Mouse (Mus musculus) ES-E14 (cell line): Measurements from ENCODE around the gene Lamc3.

Experiments
- CHD2 ChIP-seq: IDR thresholded peaks from 2 replicates; pipeline ENCODE4 v1.6.1; 2014; ENCODE audit warnings: mild to moderate bottlenecking, low read depth, low read length, inconsistent platforms
- HCFC1 ChIP-seq: IDR thresholded peaks from 2 replicates; pipeline ENCODE4 v1.6.1; 2012; ENCODE audit warnings: low read length, inconsistent platforms, borderline replicate concordance; ENCODE audit not compliant: insufficient read depth
- MAFK ChIP-seq: IDR thresholded peaks from 2 replicates; pipeline ENCODE4 v1.6.1; 2014; ENCODE audit warnings: mild to moderate bottlenecking, low read depth, low read length, inconsistent platforms; ENCODE audit not compliant: insufficient read depth
- ZC3H11A ChIP-seq: IDR thresholded peaks from 2 replicates; pipeline ENCODE4 v1.6.1; 2012; ENCODE audit warnings: low read depth, mild to moderate bottlenecking, inconsistent platforms, low read length, borderline replicate concordance

DNA sequence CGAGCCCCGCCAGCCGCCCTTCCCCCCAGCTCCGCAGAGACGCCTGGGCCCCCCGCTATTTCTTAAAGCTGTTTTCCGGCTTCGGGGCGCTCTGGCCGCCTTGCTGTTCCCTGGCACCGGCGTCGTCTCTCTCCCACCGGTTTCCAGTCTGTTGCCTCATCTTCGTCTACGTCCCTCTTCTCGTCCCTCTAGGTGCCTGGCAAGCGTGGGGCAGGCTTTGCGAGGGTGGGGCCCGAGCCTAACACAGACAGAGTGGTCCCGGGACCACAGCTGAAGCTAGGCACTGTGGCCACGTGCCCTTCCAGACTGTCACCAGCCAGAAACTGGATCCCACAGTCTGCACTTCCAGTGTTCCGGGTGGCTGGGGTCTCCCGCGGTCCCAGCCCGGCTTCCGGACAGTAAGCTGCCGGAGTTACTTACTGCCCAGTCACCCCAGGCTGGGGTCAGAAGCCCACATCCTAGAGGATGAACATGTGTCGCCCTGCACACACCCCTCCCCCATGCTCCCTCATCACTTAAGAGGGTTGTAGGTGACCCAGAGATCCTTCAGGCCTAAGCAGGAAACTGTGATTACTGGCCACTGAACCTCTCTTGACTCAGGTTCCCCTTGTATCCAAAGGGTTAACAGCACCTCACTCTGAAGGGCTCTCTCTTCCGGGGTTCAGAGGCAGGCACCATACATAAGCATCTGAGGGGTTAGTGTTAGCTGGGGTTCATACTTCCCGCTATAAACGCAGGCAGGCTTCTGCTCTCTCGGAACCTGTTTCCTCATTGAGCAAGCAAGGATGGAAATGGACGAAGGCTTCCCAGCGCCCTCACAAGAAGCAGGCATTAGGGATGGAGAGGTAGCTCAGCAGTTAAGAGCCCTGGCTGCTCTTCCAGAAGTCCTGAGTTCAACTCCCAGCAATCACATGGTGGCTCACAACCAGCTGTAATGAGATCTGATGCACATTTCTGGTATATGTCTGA, 40.1 kb upstream of the Lamc3 start:
- TF ChIP-seq MAFK (no peak), CHD2 (no peak), HCFC1 (no peak), ZC3H11A (no peak)
